Mouse (Mus musculus) megakaryocyte progenitor cell, adult 5-6 weeks (primary cell): Measurements from ENCODE around the gene Nudt22. TPM values are rescaled to one million over a fixed set of nuclear protein-coding genes. Genes with fewer than 3 reads are reported as not detected.
A peak's percentile ranks its signal among the peaks of the same experiment; 100 is the strongest.

Experiments
- ATAC-seq: replicated peaks from 2 replicates; pipeline ENCODE4 v1.8.0; 2016; ENCODE audit warnings: mild to moderate bottlenecking, moderate TSS enrichment, inconsistent platforms; ENCODE audit not compliant: poor library complexity
- total RNA-seq, 2 experiments: library from RNA; stranded (forward) in 1 of 2; stranded (reverse) in 1 of 2; fragments of 157-497, 149-512 nt in 1 of 2; fragments of 200-1000 nt in 1 of 2; gene quantifications; 2 replicates each; pipeline versions ENCODE4 v1.2.3 to v1.2.4; 2015 to 2017

The Nudt22 gene
- total RNA-seq, 2 experiments from 2014 or later: 7.7 to 18.9 TPM

GRCm38 (mm10) chr19:6979001-6979479 lies 16.9 kb downstream of the Nudt22 start:
- ATAC-seq: no peak

- no peak for ATAC-seq
These were observed 17.3 kb downstream of the Nudt22 start for GRCm38 (mm10) chr19:6978639-6978974.

DNA sequence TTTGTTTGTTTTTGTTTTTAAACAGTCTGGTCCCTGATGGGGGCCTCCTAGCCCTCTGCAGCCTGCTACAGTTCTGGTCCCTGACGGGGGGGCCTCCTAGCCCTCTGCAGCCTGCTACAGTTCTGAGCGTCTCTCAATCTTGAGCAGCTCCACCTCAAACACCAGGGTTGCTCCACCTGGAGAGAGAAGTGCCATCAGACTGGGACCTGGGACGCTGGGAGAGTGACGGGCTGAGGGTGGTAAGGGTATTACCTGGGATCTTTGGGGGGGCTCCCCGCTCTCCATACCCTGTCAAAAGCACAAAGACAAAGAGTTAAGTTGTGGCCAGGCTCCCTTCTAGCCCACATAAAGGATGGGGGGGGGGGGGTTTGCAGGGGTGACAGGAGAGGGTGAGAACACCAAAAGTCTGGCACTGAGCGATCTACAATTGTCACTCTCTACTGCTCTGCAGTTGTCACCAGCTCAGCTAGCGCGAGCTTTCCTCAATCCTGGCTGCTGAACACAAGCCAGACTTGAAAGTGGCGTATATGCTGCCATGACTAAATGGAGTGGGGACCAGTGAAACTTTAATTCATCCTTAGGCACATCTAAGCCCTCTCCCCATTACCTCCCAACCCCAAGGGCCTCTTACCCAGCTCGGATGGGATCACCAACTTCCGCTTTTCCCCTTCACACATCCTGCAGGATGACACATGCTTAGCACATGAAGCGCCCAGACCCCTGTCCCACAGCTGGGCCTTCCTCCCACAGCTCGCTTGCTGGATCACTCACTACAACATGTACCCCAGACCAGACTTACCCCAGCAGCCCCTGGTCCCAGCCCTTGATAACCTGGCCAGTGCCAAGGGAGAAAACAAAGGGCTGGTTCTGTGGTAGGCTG lies 17.9 kb downstream of the Nudt22 start:
- ATAC-seq: no peak

GRCm38 (mm10) chr19:6975537-6976521 lies 20.1 kb downstream of the Nudt22 start, which contains the start of gene Plcb3:
Gene Plcb3, minus strand, starts transcription at chr19:6976470.
- peak; percentile 17 for ATAC-seq

- ATAC-seq: peak; percentile 63
These were observed 21.4 kb downstream of the Nudt22 start, which contains the start of gene Ppp1r14b for GRCm38 (mm10) chr19:6974211-6975205. Gene Ppp1r14b, plus strand, starts transcription at chr19:6974968.

- ATAC-seq: no peak
These were observed 22.2 kb downstream of the Nudt22 start for GRCm38 (mm10) chr19:6973581-6974190.

GRCm38 (mm10) chr19:6972247-6972917 lies 23.5 kb downstream of the Nudt22 start:
- no peak for ATAC-seq

- ATAC-seq: no peak
These were observed 24.3 kb downstream of the Nudt22 start for GRCm38 (mm10) chr19:6971644-6972043.

GRCm38 (mm10) chr19:6970460-6971085 lies 25.3 kb downstream of the Nudt22 start:
- ATAC-seq: no peak

GRCm38 (mm10) chr19:6969665-6970381 lies 26.1 kb downstream of the Nudt22 start:
- peak; percentile 51 for ATAC-seq

- ATAC-seq: no peak
These were observed 26.6 kb downstream of the Nudt22 start for GRCm38 (mm10) chr19:6969291-6969664.

DNA sequence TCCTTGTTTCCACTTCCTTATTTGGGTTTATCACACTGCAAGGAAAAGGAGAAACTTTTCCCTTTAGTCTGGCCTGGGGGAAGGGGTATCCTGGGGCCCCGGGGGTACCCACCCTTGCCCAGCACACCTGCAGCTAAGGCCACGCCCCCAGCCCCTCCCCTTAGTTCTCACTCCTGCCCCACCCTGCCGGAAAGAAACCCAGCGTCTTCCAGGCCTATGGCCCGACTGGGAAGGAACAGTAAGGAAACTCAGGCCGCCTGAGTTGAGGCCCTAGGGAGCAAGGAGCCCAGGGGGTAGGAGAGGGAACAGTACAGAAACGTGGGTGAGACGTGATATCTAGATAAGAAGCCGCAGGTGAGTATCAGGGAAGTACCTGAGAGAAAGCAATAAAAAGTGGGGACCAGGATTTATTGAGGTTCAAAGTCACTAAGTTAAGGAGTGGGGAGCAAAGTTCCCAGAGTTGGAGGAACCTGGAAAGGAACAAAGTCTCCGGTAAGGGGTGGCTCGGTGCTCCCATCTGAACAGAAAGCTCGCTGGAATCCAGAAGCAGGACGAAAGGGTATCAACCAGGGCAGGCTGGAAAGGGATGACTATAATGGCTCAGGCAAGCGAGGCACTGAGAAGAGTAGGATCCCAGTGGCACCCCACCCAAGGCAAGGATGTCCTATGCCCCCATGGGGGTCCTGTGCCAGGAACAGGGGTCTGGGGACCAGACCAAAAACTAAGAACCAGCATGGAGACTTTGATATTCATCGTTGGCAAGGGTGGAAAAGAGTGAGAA lies 27.2 kb downstream of the Nudt22 start:
- ATAC-seq: no peak

GRCm38 (mm10) chr19:6956461-6956860 lies 39.5 kb downstream of the Nudt22 start:
- ATAC-seq: no peak

DNA sequence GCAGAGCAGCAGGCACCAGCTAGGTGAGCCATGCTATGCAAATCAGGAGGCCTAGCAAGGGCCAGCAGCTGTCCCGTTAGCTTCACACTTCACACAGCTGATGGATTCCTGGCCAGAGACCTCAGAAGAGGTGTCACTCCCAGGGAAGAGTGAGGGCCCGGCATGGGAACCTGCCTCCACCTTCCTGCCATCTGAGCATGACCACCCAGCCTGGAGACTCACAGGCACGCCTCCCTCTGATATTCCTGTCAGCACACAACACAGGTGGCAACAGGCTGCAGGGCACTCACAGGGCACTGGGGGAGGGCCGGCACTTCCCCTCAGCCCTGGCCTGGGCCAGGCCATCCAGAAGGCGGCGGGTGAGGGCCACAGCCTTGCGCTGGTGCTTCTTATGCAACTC lies 40.5 kb downstream of the Nudt22 start:
- ATAC-seq: no peak

- ATAC-seq: no peak
These were observed 41.9 kb downstream of the Nudt22 start for GRCm38 (mm10) chr19:6954046-6954445.

- ATAC-seq: no peak
These were observed 43.2 kb downstream of the Nudt22 start for GRCm38 (mm10) chr19:6952712-6953037.

DNA sequence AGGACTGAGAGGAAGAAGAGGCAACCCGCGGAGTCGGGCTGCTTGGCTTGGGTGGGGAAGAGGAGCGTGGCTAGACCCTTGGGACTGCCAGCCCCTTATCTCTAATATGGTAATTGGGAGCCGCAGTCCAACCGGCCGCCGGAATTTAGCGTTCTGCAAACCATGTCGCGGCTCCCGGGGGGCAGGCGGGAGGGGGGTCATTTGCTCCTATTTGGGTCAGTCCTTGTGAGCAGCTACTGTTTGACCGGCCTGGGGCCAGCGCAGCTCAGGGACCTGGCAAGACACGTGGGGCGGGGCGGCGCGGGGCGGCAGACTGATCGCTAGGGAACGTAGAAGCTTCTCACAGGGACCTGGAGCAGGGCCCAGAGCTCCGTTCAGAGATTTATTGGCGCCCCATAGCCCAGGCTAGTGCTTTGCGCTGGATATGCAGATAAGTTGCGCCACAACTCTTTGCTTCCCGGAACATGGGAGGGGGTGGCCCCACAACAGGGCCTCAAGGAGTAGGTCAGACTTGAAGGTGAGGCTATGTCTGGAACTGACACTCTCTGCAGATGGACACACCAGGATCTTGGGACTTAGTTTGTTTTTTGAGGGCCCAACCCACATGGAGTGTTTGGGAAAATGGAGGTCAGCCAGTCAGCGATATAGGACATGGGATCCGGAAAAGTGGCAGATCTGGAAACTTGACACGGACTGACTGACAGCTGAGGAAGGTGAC lies 43.8 kb downstream of the Nudt22 start:
- peak; percentile 40 for ATAC-seq
